Mouse (Mus musculus) heart, embryonic 14.5 days (tissue): ENCODE data around the gene Ly6g6f. TPM values are rescaled to one million over a fixed set of nuclear protein-coding genes. Genes with fewer than 3 reads are reported as not detected.

ENCODE experiments used
- ATAC-seq: fragments of 200-750 bp; cut with Nextera tagmentation; 2 replicates; pipeline ENCODE4 v1.8.0; 2017; ENCODE audit warnings: low read depth, moderate TSS enrichment; ENCODE audit not compliant: insufficient number of reproducible peaks, insufficient read depth, low FRiP score
- H3K27ac ChIP-seq, 2 experiments: fragments of 200-500 bp in 1 of 2; fragments of 300-500 bp in 1 of 2; sonication (generic) in 1 of 2; replicated peaks in 1 of 2; 2 replicates each; pipeline ENCODE4 v1.5.1; 2012 to 2014; ENCODE audit warnings: low read depth in 2 of 2, low read length in 2 of 2, control low read depth in 1 of 2, mild to moderate bottlenecking in 1 of 2, mixed read lengths in 1 of 2; ENCODE audit not compliant: control insufficient read depth in 1 of 2, insufficient read depth in 1 of 2
- H3K27me3 ChIP-seq: fragments of 300-500 bp; sonication (generic); 2 replicates; pipeline ENCODE4 v1.6.1; 2014; ENCODE audit warnings: mild to moderate bottlenecking, low read length, control low read depth; ENCODE audit not compliant: control insufficient read depth, insufficient read depth
- H3K36me3 ChIP-seq: fragments of 300-500 bp; sonication (generic); 2 replicates; pipeline ENCODE4 v1.6.1; 2014; ENCODE audit warnings: mild to moderate bottlenecking, control low read depth, low read length, mixed read lengths; ENCODE audit not compliant: control insufficient read depth, insufficient read depth
- H3K4me1 ChIP-seq, 2 experiments: fragments of 200-500 bp in 1 of 2; fragments of 300-500 bp in 1 of 2; sonication (generic) in 1 of 2; 2 replicates each; pipeline ENCODE4 v1.6.1; 2012 to 2014; ENCODE audit warnings: low read length in 2 of 2, control low read depth in 1 of 2, mixed read lengths in 1 of 2; ENCODE audit not compliant: control insufficient read depth in 2 of 2, insufficient read depth in 2 of 2
- H3K4me2 ChIP-seq: fragments of 300-500 bp; sonication (generic); 2 replicates; pipeline ENCODE4 v1.6.1; 2014; ENCODE audit warnings: mild to moderate bottlenecking, low read length
- H3K4me3 ChIP-seq, 2 experiments: fragments of 200-500 bp in 1 of 2; fragments of 300-500 bp in 1 of 2; sonication (generic) in 1 of 2; 2 replicates each; pipeline ENCODE4 v1.5.1; 2012 to 2014; ENCODE audit warnings: low read length in 2 of 2, mild to moderate bottlenecking in 2 of 2, control low read depth in 1 of 2, low read depth in 1 of 2, moderate library complexity in 1 of 2; ENCODE audit not compliant: control insufficient read depth in 1 of 2, insufficient read depth in 1 of 2
- H3K9ac ChIP-seq: fragments of 300-500 bp; sonication (generic); 2 replicates; pipeline ENCODE4 v1.6.1; 2014; ENCODE audit warnings: mild to moderate bottlenecking, low read length
- H3K9me3 ChIP-seq: fragments of 300-500 bp; sonication (generic); 2 replicates; pipeline ENCODE4 v1.6.1; 2016; ENCODE audit warnings: low read length, control low read depth; ENCODE audit not compliant: control insufficient read depth
- WGBS: fragments of 180-500 bp; shearing (Covaris S2); extraction: QIAGEN DNeasy Blood & Tissue Kit; methylation state at CpG from one replicate; pipeline ENCODE4 v1.1.7; 2014; 5-methylcytosine and 5-hydroxymethylcytosine counted together
- polyA plus RNA-seq: library from polyadenylated mRNA; unstranded; fragments of >200 nt; fragmentation: Nextera tagmentation; extraction: Ambion mirVana; gene quantifications from 2 replicates; pipeline ENCODE4 v1.2.1, GENCODE M21; 2014

The Ly6g6f gene
- polyA plus RNA-seq, 1 experiment from 2014 or later: not detected

GRCm38 (mm10) chr17:35104754-35105153, 19.3 kb upstream of the Ly6g6f start:
- Histone ChIP-seq H3K9me3 (no peaks in the 10 kb centered on the region), H3K4me1 (peaks cover 7 to 12% of the 10 kb centered on the region in 2 experiments; a peak in 3 of 4 replicates), H3K36me3 (peaks cover 49% of the 10 kb centered on the region), H3K27me3 (no peaks in the 10 kb centered on the region), H3K4me3 (no peak overlapping the region), H3K27ac (no peak overlapping the region), H3K4me2 (no peak overlapping the region), H3K9ac (no peak overlapping the region)
- no peak for ATAC-seq
- WGBS: 58% methylated on average over 6 of the region's 6 CpGs

GRCm38 (mm10) chr17:35104079-35104478, 18.7 kb upstream of the Ly6g6f start:
- 80% methylated on average over 7 of the region's 7 CpGs for WGBS
- Histone ChIP-seq H3K4me1 (peaks cover 7 to 12% of the 10 kb centered on the region in 2 experiments; a peak in 3 of 4 replicates), H3K4me3 (no peak overlapping the region), H3K4me2 (no peak overlapping the region), H3K27me3 (no peaks in the 10 kb centered on the region), H3K36me3 (peaks cover 56% of the 10 kb centered on the region), H3K9me3 (no peaks in the 10 kb centered on the region), H3K9ac (no peak overlapping the region), H3K27ac (no peak overlapping the region)
- ATAC-seq: no peak

GRCm38 (mm10) chr17:35103221-35103690, 17.8 kb upstream of the Ly6g6f start:
- ATAC-seq: no peak
- H3K4me2 ChIP-seq: no peak overlapping the region
- peaks cover 64% of the 10 kb centered on the region for H3K36me3 ChIP-seq
- no peaks in the 10 kb centered on the region for H3K27me3 ChIP-seq
- peaks cover 7 to 12% of the 10 kb centered on the region in 2 experiments; a peak in 3 of 4 replicates for H3K4me1 ChIP-seq
- no peak overlapping the region for H3K9ac ChIP-seq
- 46% methylated on average over 6 of the region's 6 CpGs for WGBS
- H3K4me3 ChIP-seq: no peak overlapping the region
- H3K27ac ChIP-seq: no peak overlapping the region; a peak in 1 of 4 replicates
- no peaks in the 10 kb centered on the region for H3K9me3 ChIP-seq

- H3K27me3 ChIP-seq: no peaks in the 10 kb centered on the region
- no peaks in the 10 kb centered on the region for H3K9me3 ChIP-seq
- peaks cover 73% of the 10 kb centered on the region for H3K36me3 ChIP-seq
- peaks cover 7 to 12% of the 10 kb centered on the region in 2 experiments; a peak in 3 of 4 replicates for H3K4me1 ChIP-seq
- no peak overlapping the region for H3K4me3 ChIP-seq
- H3K4me2 ChIP-seq: no peak overlapping the region
- no peak for ATAC-seq
- no peak overlapping the region for H3K27ac ChIP-seq
- 57% methylated on average over 8 of the region's 8 CpGs for WGBS
- H3K9ac ChIP-seq: peak overlapping the region; percentile 10; the same call in 1 of the 2 replicates
Measured at GRCm38 (mm10) chr17:35102299-35102698, 16.9 kb upstream of the Ly6g6f start.

- H3K36me3 ChIP-seq: peaks cover 84% of the 10 kb centered on the region
- H3K9me3 ChIP-seq: no peaks in the 10 kb centered on the region
- H3K27me3 ChIP-seq: no peaks in the 10 kb centered on the region
- no peak overlapping the region for H3K4me2 ChIP-seq
- no peak overlapping the region for H3K27ac ChIP-seq
- H3K4me1 ChIP-seq: peaks cover 7 to 12% of the 10 kb centered on the region in 2 experiments; a peak in 3 of 4 replicates
- WGBS: 87% methylated on average over 11 of the region's 11 CpGs
- ATAC-seq: no peak
- H3K9ac ChIP-seq: no peak overlapping the region
- no peak overlapping the region for H3K4me3 ChIP-seq
Measured at GRCm38 (mm10) chr17:35101161-35101560, 15.8 kb upstream of the Ly6g6f start.

GRCm38 (mm10) chr17:35100196-35100765, 14.9 kb upstream of the Ly6g6f start:
- H3K9me3 ChIP-seq: no peaks in the 10 kb centered on the region
- H3K36me3 ChIP-seq: peaks cover 92% of the 10 kb centered on the region
- H3K27me3 ChIP-seq: no peaks in the 10 kb centered on the region
- H3K4me1 ChIP-seq: peaks cover 6 to 12% of the 10 kb centered on the region in 2 experiments; a peak in 3 of 4 replicates
- WGBS: 47% methylated on average over 10 of the region's 10 CpGs
- ATAC-seq: no peak
- H3K9ac ChIP-seq: no peak overlapping the region
- H3K4me2 ChIP-seq: no peak overlapping the region
- no peak overlapping the region for H3K27ac ChIP-seq
- no peak overlapping the region for H3K4me3 ChIP-seq

- Histone ChIP-seq H3K9ac (no peak overlapping the region), H3K27me3 (no peaks in the 10 kb centered on the region), H3K4me3 (no peak overlapping the region), H3K4me1 (no peaks in the 10 kb centered on the region; a peak in 1 of 4 replicates), H3K36me3 (peaks cover 98% of the 10 kb centered on the region), H3K9me3 (no peaks in the 10 kb centered on the region), H3K4me2 (no peak overlapping the region), H3K27ac (no peak overlapping the region)
- ATAC-seq: no peak
- 90% methylated on average over 12 of the region's 12 CpGs for WGBS
Measured at GRCm38 (mm10) chr17:35097164-35097655, 11.8 kb upstream of the Ly6g6f start.
